Mouse (Mus musculus) 416B (cell line): ENCODE measurements at regions not wholly inside any gene's neighbourhood (a gene's known extent, or its start where the extent isn't known, plus 50 kb on each side); places are given as distances from the start of the nearest gene placed in this dataset.

ENCODE experiments used
- DNase-seq: peaks from one replicate; pipeline ENCODE4 v3.0.0; 2011; ENCODE audit warnings: low read depth

DNA sequence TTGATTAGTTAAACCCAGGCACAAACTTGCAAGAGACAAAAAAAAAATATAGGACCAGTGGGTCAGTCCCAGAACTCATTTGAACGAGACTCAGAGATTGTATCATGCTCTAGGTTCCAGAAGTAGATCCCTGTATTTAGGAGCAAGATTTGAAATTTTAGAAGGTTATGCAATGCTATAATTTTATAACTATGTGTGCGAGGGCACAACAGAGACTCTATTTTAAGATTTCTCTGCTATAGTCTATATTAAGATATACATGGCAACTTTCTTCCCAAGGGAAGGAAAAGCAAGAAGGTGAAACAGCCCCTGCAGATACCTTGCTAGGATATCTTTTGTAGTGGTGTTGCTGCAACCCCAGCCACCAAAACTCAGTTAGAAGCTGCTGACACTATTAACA, 55.7 kb downstream of the Otor start:
- no peak for DNase-seq

DNA sequence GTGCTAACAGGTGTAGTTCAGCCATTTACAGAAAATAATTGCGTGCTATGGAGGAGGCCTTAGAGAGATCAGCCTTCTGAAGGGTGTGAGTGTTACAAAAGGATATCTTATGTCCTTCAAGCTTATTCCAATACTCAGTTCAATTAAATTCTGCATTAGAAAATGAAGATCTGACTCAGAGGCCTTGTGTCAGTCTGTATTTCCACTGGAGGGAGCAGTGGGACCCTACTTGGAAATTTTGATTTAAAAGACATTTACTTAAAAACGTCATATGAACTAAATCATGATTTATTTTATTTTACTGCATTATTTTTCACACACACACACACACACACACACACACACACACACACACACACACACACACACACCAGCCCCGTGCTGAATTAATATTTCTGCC, 70.9 kb downstream of the Otor start:
- no peak for DNase-seq

DNA sequence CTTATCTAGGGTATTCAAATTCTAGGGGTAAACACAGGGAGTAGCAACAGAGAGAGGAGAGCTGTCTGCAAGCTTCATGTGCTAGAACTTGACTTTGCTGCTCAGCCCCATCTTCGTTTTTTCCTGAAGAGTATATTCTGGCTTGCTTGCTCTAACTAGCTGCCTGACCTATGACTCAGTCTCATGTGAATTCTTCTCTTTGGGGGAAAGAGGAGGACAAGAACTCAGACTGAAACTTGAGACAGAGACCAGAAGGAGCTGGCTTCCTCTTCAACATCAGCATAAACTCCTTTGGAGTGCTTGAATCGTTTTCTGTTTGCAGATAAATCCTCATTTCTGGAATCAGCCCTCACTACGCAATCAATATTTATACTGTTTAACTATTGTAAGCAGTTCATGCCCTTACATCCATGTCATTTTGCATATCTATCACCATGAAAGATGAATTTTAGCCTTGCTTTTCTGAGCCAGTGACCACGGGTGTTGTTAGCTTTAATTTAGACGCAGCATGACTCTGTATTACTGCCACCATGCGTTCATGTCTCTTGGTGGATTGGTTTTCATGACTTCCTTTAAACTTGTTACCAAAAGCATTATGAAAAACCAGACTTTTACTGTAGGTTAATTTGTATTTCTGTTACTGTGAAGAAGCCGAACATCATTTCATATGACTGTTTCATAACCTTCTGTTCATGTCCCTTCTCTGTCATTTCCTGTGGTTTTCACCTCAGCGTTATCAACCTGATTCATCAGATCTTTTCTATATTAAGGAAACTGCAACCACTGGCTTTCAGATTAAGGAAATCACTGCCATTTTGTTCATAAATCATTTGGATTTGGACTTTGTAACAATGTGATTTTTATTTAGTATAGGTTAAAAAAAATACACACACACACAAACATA, 86.1 kb downstream of the Otor start:
- DNase-seq: peak; percentile 57

DNA sequence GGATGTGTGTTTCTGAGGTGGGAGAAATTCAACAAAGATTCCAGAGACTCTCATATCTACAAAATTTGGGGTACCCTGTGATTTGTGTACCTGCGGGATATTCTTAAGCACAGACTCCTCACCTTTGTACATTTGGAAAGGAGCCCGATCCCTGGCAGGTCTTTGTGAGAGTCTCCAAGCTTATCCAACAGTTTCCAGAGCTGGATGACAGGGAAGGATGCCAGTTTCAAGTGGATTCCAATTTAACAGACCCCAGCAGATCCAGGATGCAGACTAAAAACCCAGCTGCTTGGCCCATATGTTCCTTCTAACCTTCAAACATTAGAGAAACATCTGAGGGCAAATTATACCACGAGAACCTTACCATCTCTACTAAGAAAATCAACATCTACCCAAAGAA, 88.5 kb downstream of the Otor start:
- no peak for DNase-seq

DNA sequence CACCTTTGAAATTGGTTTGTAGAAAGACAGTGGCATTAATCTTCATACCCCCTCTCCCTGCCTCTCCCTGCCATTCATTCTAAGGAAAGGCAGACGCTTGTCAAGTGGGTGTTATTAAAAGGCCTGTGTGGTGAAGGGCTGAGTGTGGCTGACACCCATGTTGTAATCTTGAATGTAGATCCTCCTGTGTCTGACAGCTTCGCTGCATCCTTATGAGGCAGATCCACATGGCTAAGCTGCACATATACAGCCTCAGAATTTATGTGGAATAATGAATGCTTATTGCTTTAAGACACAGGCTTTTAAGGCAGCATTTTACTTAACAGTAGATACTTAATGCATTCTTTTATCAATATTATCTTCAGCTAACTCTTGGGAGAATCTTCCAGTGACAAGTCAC, 92.4 kb downstream of the Otor start:
- no peak for DNase-seq

DNA sequence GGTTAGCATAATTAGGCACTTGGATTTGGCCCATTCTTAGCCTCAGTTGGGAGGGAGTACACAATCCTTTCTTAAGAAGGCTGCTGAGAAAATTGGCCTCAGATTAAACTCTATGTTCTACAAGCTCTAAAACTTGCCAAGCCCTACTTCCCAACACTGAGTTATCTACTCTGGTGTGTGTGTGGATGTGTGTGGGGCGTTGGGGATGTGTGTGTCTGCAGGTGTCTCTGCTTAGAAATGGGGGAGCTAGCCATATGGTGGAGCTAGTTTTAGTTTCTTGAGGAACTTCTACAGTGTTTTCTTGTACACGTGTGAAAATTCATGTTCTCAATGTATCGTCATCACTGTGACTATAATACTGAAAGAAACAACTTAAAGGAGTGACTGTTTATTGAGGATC, 106.3 kb downstream of the Otor start:
- no peak for DNase-seq

DNA sequence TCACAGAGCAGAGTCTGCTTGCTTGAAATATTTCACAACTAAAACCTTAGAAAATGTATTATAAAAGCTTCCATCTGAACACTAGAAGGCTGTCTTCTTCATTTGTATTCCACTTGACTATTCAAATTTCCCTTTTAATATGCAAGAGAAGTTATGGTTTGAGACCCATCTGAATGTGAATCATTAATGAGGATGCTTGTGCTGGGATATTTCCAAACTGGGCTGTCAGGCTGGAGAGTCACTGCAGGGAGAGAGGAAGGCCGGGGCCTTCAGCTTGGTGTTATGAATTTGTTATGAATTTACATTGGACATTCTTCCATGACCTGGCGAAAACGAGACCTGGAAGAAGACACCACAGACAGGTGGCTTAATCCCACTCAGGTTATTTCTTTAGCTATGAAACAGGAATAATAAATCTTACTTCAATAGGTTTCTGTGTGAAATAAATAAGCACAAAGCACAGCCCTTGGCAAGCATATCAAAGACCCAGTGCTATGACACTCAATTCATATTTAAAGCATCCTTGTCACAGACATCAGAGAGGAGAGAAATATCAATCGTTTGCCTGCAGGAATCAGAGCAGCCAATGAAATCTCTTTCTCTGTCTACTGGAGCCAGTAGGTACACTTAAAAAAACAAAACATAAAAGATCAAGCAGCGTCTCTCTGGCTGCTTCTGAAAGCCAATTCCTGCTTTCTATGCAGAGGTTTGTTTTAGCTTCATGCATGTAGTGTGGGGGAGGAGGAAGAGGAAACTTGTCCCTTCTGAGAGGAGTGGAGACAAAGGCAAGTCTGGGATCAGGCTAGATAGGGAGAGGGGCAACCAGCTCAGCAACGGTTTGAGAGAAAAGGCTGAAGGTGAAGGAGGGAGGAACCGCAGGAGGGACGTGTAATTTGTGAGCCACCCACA, 114.2 kb downstream of the Otor start:
- DNase-seq: no peak

DNA sequence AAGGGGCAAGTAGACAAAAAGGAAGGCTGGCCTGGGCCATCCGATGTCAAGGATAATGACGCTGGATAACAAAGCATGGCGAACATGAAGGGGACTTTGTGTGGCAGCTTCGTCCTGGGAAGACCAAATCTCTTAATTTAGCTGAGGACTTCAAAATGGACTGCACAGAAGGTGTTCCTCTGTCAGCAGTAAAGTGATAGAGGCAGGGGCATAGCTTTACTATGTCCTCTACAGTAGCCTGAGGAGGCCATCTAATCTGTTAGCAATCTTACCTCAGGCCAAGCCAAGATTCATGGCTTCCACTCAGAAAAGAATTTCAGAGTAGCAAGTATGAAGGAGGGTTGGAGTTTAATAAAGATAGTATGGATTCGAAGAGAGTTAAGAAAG, 114.9 kb downstream of the Otor start:
- no peak for DNase-seq

DNA sequence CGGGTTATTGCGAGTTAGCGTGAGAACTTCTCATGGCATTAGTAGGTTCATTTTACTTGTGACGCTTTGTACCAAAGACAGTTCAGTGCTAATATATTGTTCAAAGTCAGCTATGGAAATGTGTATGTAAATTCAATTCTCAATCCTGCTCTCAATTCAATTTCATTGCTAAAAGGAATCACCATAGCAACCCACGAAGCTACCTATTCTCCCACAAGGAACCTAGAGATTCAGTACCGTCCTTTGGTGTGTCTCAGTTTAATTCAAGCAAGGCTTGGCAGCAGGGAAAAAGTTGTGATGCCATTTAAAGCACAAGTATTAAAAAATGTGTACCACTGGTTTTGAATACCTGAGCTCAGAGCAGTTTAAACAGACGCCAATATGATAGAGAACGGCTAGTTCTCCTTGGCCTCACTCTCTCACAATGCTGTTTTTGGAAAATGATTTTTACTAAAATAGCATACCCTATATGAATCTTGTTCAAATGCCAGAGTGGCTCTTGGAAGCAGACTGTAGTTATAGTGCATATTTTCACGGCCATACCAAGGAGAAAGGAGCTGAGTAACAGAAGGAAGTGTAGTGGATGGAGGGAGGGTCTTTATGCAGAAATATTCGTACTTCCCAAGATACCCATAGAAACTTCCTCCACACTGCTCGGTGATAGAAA, 121.4 kb downstream of the Otor start:
- no peak for DNase-seq

DNA sequence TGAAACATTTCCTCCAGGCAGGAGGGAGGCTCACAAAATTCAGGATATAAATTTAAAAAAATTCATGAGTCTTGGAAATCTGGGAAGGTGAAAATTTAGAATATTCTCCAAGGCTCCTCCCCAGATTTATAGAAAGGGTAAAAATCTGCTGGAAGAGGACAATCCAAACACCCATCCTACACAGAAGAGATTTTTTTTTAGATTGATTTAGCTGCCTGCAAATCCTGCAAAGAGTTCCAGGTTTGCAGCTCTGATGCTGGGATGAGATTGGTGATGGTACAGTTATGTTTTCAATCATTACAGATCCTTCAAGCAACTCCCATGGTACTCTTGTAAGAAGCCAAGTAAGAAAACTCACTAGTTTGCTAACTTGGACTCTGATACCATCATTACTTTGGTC, 127.8 kb downstream of the Otor start:
- no peak for DNase-seq

DNA sequence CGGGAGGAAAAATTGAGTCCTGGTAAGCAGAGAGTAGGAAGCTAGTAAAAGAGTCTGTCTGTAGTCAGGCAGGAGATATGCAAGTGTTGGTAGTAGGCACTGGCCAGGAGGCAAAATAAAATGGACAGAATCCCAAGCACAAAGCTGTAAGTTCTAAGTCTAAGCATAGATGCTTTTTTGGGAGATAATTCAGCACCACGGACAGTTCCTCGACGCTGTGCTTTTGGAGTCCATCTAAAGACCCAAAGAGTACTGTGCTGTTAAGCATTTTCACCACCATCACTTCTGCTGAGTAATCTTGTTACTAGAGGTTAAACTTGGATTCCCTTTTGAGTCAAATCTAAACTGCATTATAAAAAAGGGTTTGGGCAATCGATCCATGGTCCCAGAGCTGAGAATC, 128.9 kb downstream of the Otor start:
- peak; percentile 12 for DNase-seq

DNA sequence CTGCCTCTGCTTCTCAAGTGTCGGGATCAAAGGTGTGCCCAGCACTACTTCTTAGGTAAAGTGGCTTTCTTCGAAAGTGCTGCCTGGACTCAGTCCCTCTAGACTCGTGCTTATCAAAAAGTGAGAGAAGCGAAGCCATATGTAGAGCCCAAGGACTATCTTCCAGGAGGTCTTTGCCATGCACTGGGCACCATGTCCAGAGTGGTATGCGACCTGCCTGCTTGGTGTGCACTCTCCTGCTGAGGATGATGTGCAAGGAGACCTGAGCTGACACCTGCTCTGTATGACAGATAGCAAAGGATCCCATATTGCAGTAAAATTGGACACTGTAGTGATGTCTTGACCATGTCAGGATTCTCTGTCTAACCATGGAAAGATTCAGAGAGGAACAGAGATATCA, 139.0 kb downstream of the Otor start:
- DNase-seq: no peak

DNA sequence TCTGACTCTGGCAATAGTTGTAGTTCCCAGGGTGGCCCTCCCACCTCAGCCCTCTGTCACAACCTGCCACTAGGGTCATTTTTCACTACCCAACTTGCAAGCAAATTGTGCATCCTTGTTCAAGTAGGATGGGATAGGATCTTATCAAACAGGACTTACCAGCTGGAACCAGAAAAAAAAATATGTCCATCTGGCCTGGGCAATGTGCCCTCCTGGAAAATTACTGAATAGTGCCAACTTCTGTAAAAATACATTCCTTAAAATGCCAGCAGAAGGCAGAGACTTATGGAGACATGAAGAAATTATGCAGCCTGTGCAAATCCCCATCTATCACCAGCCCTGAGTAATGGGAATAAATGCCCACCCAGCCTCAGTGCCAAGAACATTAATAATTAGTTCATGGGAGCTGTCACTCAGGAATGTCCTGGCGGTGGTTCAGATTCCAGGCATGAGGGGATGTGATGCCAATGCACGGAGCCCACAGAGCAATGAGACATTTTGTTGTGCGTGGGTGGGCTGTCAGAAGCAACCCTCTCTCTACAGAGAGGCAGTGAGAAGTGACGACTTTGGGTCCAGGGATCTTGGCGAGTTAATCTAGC, 139.6 kb downstream of the Otor start:
- no peak for DNase-seq

DNA sequence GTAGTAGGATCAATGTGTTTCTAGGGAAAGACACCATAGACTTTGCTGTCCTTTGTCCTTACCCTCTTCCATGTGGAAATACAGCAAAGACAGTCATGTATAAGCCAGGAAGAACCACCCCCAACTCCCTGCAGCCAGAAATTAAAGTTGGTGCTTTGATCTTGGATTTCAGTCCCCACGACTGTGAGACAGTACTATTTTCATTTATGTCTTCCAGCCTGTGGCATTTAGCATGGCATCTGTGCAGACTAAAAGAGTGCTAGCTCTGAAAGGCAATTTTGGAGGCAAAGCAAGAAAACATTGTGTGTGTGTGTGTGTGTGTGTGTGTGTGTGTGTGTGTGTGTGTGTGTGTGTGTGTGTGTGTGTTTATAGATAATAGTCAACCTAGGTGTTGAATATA, 144.1 kb downstream of the Otor start:
- no peak for DNase-seq

DNA sequence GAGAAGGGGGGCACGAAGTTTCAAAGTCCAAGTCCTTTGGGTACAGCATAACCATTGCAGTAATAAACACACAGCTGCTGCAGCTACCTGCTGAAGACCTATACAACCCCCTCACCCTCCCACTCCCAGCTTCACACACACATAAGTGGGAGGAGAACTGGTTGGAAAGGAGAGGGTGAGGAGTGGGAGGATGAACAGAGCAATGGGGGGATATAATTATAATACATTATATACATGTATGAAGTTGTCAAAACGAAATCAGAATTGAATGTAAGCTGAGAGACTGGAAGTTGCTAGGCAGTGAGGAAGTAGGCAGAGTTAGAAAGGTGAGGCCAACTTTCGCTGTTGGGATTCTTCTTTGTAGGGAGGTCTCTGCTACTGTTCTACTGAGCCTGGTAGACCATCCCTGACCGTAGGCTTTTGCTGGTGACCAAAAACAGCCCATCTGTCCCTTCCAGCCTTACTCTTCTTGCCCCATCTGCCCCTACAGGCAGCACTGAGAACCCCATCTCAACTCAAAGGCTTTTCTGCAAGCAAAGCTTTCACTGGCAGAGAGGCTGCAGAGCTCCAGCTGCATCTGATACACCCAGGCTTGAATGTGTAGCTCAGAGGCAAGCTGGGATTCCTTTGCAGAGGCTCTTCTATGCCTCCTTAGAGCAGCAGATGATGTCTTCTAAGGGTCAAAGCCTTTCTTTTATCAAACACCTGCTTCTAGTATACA, 146.3 kb downstream of the Otor start:
- DNase-seq: no peak

DNA sequence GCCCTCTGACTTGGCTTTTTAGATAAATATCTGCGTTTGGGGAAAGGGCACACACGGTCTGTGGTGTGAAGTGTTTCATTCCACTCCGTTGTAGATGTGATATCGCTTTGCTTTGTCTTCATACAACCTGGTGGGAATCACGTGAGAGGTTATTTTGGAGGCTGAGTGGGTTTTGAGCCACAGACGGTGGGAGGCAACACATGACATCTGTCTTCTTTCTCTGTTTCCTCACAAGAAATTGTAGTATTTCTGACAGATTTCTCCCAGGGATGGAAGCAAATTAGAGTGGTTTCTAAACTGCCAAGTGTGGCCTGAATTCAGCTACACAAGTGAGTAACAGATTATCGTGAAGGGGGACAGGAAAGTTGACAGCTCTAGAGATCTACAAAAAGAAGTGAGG, 155.5 kb downstream of the Otor start:
- DNase-seq: no peak

DNA sequence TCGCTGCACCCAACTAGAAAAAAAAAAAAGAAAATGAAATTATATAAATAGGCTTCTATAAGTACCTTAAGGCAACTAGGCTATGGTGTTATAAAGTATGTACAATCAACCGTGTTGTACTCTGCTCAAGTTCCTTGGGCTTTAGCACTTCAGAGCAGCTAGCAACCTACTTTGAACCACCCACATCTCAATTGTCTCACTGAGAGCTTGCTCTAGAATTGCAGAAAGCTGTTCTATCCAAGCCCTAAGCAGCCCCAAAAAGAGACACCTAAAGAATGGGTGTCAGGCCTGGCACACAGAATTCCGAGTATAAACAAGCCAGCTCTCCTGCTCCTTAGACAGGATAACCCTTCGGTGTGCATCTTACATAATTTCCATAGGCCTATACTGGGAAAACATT, 162.0 kb downstream of the Otor start:
- no peak for DNase-seq

DNA sequence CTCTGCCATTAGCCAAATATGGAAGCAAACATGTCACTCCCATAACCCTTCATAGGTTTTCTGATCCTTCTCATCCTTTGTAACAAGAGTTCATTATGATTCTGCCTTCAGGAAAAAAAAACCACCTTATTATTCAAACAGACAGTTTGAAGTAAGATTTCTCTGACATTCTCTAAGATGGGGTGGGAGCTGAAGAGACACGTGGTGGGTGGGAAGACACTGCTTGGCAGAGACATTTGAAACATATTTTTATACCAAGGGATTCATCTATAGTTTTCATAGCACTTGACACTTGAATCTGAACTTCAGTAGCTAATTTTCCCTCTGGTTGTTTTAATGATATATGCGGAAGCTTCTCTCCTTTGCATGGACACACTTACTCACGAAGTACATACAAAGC, 165.5 kb downstream of the Otor start:
- DNase-seq: no peak

DNA sequence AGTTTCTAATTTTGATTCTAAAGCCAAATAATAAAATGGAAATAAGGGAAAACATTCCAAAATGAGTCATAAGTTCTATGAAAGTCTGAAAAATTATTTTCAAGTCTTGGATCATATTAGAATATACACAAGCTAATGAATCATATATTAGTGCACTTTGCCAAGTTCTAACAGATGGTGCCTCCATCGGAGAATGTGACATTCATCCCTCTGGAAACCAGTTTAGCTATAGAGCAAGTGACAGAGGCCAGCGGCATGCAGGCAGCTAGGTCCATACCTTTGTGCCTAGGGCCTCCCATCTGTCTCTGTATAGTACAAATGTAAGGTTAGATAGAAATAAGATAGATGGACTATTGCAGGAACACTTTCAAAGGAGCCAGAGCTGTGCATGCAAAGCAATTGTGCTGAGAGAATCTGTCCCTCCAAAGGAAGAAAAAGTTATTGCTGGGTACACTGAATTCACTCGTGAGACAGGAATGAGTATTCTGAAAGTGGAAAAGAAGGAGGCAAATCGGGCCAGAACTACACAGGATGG, 167.9 kb downstream of the Otor start:
- DNase-seq: no peak

DNA sequence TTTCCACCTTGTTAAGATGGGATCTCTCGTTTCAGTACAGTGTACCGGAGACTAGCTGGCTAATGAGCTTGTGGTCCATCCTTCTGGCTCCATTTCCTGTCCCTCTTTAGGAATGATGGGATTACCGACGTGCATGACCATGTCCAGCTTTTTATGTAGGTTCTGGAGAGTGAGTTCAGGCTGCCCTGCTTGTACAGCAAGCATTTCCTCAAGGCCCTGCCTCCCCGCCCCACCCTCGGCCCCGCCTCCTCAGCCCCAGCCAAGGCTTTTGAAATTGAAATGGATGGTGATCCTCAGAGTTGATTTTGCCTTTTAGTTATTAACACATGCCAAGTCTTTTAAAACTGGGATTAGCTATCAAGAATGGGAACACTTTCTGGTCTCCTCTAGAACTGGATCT, 190.8 kb downstream of the Otor start:
- no peak for DNase-seq

DNA sequence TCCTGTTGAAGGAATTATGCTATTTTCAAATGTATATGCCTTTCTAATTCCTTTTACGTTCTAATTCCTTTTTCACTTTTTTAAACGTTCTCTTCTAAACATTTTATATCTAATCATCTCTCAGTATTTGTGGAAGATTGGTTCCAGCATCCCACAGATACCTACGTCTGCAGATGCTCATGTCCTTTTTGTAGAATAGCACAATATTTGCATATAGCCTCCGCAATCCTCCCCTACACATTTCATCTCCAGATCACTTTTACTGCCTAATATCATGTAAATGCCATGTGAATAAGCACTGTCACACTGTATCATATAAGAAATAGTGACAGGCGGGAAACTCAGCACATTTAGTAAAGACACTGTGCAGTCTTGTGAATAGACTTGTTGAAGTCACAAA, 192.6 kb downstream of the Otor start:
- no peak for DNase-seq
